Mouse (Mus musculus): Measurements from ENCODE around the gene Iqgap1. TPM values are rescaled to one million over a fixed set of nuclear protein-coding genes. Genes with fewer than 3 reads are reported as not detected.

Gene Iqgap1
- polyA plus RNA-seq, 1 experiment from 2014 or later = 17.5 TPM

DNA sequence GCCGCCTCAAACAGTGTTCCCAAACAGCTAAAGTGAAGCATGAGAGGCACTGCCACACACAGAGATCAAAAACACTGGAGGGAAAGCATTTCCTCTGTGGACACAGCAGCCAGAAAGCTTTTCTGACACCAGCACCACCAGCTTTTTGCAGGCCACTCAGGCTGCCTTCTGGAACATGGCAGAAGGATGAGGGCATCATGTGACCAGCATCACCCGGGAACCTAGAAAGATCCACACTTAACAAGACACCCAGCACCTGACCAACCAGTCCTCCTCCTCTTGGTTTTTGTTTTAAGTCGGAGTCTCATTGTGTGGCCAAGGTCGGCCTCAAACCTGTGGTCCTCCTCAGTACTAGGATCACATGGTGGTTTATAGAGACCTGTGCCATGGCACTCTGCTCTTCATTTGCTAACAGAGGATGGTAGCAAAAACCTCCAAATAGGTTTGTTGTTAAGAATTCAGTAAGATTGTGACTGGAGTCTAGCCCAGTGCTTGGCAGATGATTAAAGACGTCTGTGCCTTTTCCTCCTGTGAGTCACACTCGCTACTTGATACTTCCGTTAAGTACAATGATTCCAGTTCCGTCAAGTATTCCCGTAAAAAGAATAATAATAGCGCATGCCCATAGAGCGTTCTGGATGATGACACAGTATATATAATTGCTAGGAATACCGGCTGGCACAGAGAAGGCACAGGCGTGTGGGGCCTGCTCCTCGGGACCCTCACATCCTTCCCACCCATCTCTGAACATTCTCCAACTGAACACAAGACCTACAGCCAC, 51.8 kb downstream of the Iqgap1 start:
- Histone ChIP-seq H3K27me3 (ENCODE audit: control insufficient read depth, insufficient read depth, low read depth, low read length) (no peaks in the 10 kb centered on the region), H3K4me2 (ENCODE audit: low read length) (no peak overlapping the region), H3K4me3 (ENCODE audit: low read depth, low read length) (no peak overlapping the region), H3K9ac (ENCODE audit: low read depth, low read length) (no peak overlapping the region), H3K36me3 (ENCODE audit: control insufficient read depth, insufficient read depth, low read length) (no peaks in the 10 kb centered on the region), H3K9me3 (replicated peaks; ENCODE audit: control insufficient read depth, low read length, poor library complexity, severe bottlenecking) (no peaks in the 10 kb centered on the region), H3K4me1 (ENCODE audit: control insufficient read depth, insufficient read depth, low read length) (no peaks in the 10 kb centered on the region), H3K27ac (ENCODE audit: low read length) (0 out of 2 replicates have a peak overlapping the region, but pooled peaks have one; percentile 24)
- 81% methylated on average over 14 of the region's 14 CpGs for WGBS
- ATAC-seq = no peak

DNA sequence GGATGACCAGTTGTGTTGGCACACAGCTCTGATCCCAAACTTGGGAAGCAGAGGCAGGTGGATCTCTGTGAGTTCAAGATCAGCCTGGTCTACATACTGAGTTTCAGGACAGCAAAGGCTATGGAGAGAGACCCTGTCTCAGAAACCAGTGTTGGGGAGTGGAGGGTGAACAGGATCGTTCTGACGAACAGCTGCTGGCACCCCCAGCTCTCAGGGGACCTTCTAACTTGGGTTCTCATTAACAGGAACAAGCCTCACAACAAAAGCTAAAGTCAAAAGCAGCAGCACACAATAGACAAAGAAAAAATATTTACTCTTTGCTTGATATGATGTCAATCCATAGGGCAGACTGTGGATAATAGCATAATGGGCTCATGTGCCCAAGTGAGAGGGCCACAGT, 55.3 kb downstream of the Iqgap1 start:
- Histone ChIP-seq H3K27me3 (ENCODE audit: control insufficient read depth, insufficient read depth, low read depth, low read length) (no peaks in the 10 kb centered on the region), H3K4me2 (ENCODE audit: low read length) (no peak overlapping the region), H3K9me3 (replicated peaks; ENCODE audit: control insufficient read depth, low read length, poor library complexity, severe bottlenecking) (no peaks in the 10 kb centered on the region), H3K4me1 (ENCODE audit: control insufficient read depth, insufficient read depth, low read length) (no peaks in the 10 kb centered on the region), H3K27ac (ENCODE audit: low read length) (no peak overlapping the region), H3K9ac (ENCODE audit: low read depth, low read length) (no peak overlapping the region), H3K36me3 (ENCODE audit: control insufficient read depth, insufficient read depth, low read length) (peaks cover 4% of the 10 kb centered on the region; the same call in 1 of the 2 replicates), H3K4me3 (ENCODE audit: low read depth, low read length) (no peak overlapping the region)
- no peak for ATAC-seq
- WGBS = 62% methylated on average over 2 of the region's 2 CpGs

DNA sequence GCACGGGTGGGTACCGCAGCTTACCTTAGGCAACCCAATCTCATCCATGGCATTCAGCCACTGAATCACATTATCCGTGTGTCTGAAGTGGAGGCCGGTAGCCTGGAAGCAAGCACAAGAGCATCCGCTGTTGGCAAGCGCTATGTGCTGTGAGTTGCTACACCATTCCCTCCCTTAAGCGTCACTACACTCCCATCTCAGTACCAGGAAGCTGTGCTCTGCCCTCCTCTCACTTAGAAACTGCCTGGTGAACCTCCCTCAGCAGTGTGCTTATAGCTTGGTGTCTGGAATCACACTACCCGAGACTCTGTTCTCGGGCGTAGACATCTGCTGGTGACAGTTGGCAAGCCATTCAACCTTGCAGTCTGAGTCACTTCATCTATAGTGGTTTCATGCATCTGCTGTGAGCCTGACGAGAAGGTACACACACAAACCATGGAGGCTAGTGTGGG, 58.9 kb downstream of the Iqgap1 start:
- Histone ChIP-seq H3K27me3 (ENCODE audit: control insufficient read depth, insufficient read depth, low read depth, low read length) (no peaks in the 10 kb centered on the region), H3K9ac (ENCODE audit: low read depth, low read length) (no peak overlapping the region), H3K9me3 (replicated peaks; ENCODE audit: control insufficient read depth, low read length, poor library complexity, severe bottlenecking) (no peaks in the 10 kb centered on the region), H3K4me2 (ENCODE audit: low read length) (no peak overlapping the region), H3K36me3 (ENCODE audit: control insufficient read depth, insufficient read depth, low read length) (peaks cover 4% of the 10 kb centered on the region; the same call in 1 of the 2 replicates), H3K27ac (ENCODE audit: low read length) (peak overlapping the region; percentile 26; the same call in 1 of the 2 replicates), H3K4me1 (ENCODE audit: control insufficient read depth, insufficient read depth, low read length) (peaks cover 7% of the 10 kb centered on the region; the same call in 1 of the 2 replicates), H3K4me3 (ENCODE audit: low read depth, low read length) (no peak overlapping the region)
- ATAC-seq = no peak
- WGBS = 79% methylated on average over 11 of the region's 11 CpGs

DNA sequence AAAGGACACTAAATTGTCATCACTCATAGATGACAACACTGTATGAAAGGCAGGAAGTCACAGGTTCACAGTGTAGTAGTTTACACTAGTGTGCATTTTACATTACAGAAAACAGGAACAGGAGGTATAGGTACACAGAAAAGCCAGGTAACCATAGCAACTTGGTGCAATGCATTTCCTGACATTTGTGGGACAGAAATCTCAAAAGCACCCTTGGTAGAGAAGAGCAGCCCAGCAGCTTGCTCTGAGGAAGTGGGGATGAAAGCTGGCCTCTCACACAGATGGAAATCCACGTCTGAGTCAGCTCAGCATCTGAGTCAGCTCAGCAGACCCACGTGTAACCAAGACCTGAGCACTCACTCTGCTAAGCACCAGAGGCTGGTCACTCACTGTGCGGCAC, 59.7 kb downstream of the Iqgap1 start:
- 57% methylated on average over 3 of the region's 3 CpGs for WGBS
- no peak for ATAC-seq
- no peak overlapping the region for H3K9ac ChIP-seq (ENCODE audit: low read depth, low read length)

DNA sequence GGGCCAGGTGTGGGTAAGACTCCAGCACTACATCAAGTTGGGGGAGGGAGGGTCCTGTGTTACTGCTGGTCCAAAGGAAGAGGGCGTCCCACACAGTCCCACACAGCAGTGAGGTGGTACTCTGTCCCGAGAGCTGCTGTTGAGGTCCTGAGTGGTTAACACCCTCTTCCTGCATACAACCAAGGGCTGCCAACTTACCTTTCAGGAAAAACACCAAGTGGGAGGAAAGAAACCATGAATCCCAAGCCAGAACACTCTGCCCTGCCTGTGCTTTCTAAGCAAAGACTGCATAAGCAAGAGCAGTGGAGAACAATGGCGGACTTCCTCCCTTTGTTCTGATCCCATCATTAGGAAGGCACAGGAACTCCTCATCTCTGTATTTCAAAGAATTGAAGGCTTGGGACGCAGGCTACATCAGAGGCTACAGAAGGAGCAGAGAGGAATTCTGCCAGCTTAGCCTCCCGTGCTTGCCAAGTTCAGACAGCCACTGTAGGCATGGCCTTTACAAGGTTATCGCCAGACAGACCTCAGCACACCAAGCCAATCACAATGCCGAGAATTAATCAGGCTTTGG, 61.8 kb downstream of the Iqgap1 start:
- Histone ChIP-seq H3K9me3 (replicated peaks; ENCODE audit: control insufficient read depth, low read length, poor library complexity, severe bottlenecking) (no peaks in the 10 kb centered on the region), H3K9ac (ENCODE audit: low read depth, low read length) (no peak overlapping the region), H3K36me3 (ENCODE audit: control insufficient read depth, insufficient read depth, low read length) (peaks cover 4% of the 10 kb centered on the region; the same call in 1 of the 2 replicates), H3K4me2 (ENCODE audit: low read length) (no peak overlapping the region; the same call in 1 of the 2 replicates), H3K4me1 (ENCODE audit: control insufficient read depth, insufficient read depth, low read length) (peaks cover 7% of the 10 kb centered on the region; the same call in 1 of the 2 replicates), H3K27me3 (ENCODE audit: control insufficient read depth, insufficient read depth, low read depth, low read length) (no peaks in the 10 kb centered on the region), H3K4me3 (ENCODE audit: low read depth, low read length) (no peak overlapping the region), H3K27ac (ENCODE audit: low read length) (peak overlapping the region; percentile 44)
- peak; percentile 43; the same call in 1 of the 2 replicates for ATAC-seq
- WGBS = 43% methylated on average over 7 of the region's 7 CpGs

More for the DNA sequence above, 59.7 kb downstream of the Iqgap1 start:
- no peak overlapping the region for H3K4me2 ChIP-seq (ENCODE audit: low read length)
- H3K27ac ChIP-seq (ENCODE audit: low read length) = no peak overlapping the region
- no peaks in the 10 kb centered on the region for H3K9me3 ChIP-seq (replicated peaks; ENCODE audit: control insufficient read depth, low read length, poor library complexity, severe bottlenecking)
- no peaks in the 10 kb centered on the region for H3K27me3 ChIP-seq (ENCODE audit: control insufficient read depth, insufficient read depth, low read depth, low read length)
- peaks cover 7% of the 10 kb centered on the region; the same call in 1 of the 2 replicates for H3K4me1 ChIP-seq (ENCODE audit: control insufficient read depth, insufficient read depth, low read length)
- H3K4me3 ChIP-seq (ENCODE audit: low read depth, low read length) = no peak overlapping the region
- H3K36me3 ChIP-seq (ENCODE audit: control insufficient read depth, insufficient read depth, low read length) = peaks cover 4% of the 10 kb centered on the region; the same call in 1 of the 2 replicates

DNA sequence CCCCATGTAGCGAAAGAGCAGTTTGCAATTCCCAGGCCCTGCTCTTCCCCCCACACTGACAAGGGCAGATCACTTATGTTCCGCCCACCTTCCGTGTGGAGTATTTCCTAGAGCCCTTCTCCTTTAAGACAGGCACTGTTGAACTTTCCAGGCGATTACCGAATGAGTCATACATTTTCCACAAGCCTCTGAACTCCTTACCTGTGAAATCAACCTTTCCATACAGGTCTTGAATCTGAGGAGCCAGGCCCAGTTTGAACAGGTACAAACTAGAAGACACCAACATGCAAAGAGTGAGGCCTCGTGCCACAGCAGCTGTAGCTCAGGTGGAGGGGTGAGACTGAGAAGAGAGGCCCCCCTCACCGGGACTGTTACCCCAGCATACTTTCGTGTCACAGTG, 63.5 kb downstream of the Iqgap1 start:
- no peak overlapping the region for H3K4me3 ChIP-seq (ENCODE audit: low read depth, low read length)
- WGBS = 86% methylated on average over 8 of the region's 8 CpGs
- H3K27me3 ChIP-seq (ENCODE audit: control insufficient read depth, insufficient read depth, low read depth, low read length) = no peaks in the 10 kb centered on the region
- H3K4me1 ChIP-seq (ENCODE audit: control insufficient read depth, insufficient read depth, low read length) = peaks cover 7% of the 10 kb centered on the region; the same call in 1 of the 2 replicates
- no peak for ATAC-seq
- H3K9me3 ChIP-seq (replicated peaks; ENCODE audit: control insufficient read depth, low read length, poor library complexity, severe bottlenecking) = no peaks in the 10 kb centered on the region
- H3K27ac ChIP-seq (ENCODE audit: low read length) = no peak overlapping the region
- peaks cover 8% of the 10 kb centered on the region; the same call in 1 of the 2 replicates for H3K36me3 ChIP-seq (ENCODE audit: control insufficient read depth, insufficient read depth, low read length)
- no peak overlapping the region for H3K4me2 ChIP-seq (ENCODE audit: low read length)
- H3K9ac ChIP-seq (ENCODE audit: low read depth, low read length) = no peak overlapping the region

DNA sequence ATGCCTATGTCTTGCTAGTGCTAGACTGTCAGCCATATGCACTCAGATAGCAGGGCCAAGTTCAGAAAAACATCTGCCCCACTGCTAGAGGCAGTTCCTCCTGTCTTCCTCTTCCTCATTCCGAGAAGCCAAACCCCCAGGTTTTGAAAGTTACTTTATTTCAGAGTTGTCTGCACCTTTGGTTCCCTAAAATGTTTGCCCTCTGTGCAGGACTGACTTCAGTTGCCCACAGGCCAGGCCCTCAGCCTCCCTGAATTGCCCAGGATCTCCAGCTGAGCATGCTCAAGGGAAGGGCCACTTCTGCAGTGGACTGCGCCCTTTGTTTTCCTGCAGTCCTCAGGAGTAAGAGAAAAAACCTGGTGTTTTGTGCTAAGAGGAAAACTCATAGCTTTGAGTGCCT, 71.7 kb downstream of the Iqgap1 start:
- no peak overlapping the region for H3K4me3 ChIP-seq (ENCODE audit: low read depth, low read length)
- no peaks in the 10 kb centered on the region for H3K9me3 ChIP-seq (replicated peaks; ENCODE audit: control insufficient read depth, low read length, poor library complexity, severe bottlenecking)
- WGBS = 80% methylated on average over 2 of the region's 2 CpGs
- H3K4me2 ChIP-seq (ENCODE audit: low read length) = no peak overlapping the region
- no peak overlapping the region for H3K9ac ChIP-seq (ENCODE audit: low read depth, low read length)
- H3K27ac ChIP-seq (ENCODE audit: low read length) = no peak overlapping the region
- H3K27me3 ChIP-seq (ENCODE audit: control insufficient read depth, insufficient read depth, low read depth, low read length) = no peaks in the 10 kb centered on the region
- H3K36me3 ChIP-seq (ENCODE audit: control insufficient read depth, insufficient read depth, low read length) = peaks cover 30% of the 10 kb centered on the region
- no peak for ATAC-seq
- no peaks in the 10 kb centered on the region for H3K4me1 ChIP-seq (ENCODE audit: control insufficient read depth, insufficient read depth, low read length)

DNA sequence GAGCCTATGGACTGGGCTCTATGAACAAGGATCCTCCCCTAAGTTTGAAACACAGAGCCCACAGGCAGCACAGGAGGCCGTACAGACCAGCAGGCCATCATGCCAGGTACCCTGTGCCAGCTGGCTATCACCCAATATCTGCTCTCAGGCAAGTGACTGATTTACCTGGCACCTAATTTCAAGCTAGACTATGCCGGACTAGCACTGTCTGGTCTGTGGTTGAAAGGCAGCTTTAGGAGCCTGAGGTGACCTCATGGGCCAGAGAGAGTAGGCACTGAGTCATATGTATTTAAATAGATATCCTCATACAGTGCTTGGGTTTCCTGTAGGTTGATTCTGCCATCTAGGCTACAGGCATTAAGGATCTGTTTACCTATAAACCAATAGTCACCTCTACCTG, 72.2 kb downstream of the Iqgap1 start:
- Histone ChIP-seq H3K9me3 (replicated peaks; ENCODE audit: control insufficient read depth, low read length, poor library complexity, severe bottlenecking) (no peaks in the 10 kb centered on the region), H3K9ac (ENCODE audit: low read depth, low read length) (no peak overlapping the region), H3K27ac (ENCODE audit: low read length) (no peak overlapping the region), H3K4me1 (ENCODE audit: control insufficient read depth, insufficient read depth, low read length) (no peaks in the 10 kb centered on the region), H3K27me3 (ENCODE audit: control insufficient read depth, insufficient read depth, low read depth, low read length) (no peaks in the 10 kb centered on the region), H3K4me3 (ENCODE audit: low read depth, low read length) (no peak overlapping the region), H3K4me2 (ENCODE audit: low read length) (no peak overlapping the region), H3K36me3 (ENCODE audit: control insufficient read depth, insufficient read depth, low read length) (peaks cover 31% of the 10 kb centered on the region)
- 73% methylated on average over 2 of the region's 2 CpGs for WGBS
- no peak for ATAC-seq

DNA sequence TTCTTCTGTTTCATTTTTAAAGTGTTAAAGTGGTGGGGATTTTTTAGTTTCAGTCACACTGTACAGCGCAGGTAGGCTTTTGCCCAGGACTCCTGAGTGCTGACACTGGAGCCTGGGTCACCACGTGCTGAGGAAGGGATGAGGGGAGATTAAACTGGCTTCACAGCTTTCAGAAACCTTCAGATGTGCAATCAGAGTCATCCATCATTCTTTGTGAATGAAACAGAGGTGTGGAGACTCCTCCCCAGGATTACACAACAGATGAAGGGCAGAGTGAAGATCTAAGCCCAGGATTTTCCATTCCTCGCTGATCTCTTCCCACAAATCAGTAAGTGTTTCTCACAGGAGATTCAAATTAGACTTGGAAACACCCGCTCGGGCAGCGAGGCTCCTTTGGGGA, 76.2 kb downstream of the Iqgap1 start:
- ATAC-seq = no peak
- Histone ChIP-seq H3K36me3 (ENCODE audit: control insufficient read depth, insufficient read depth, low read length) (peaks cover 30% of the 10 kb centered on the region), H3K9me3 (replicated peaks; ENCODE audit: control insufficient read depth, low read length, poor library complexity, severe bottlenecking) (no peaks in the 10 kb centered on the region), H3K9ac (ENCODE audit: low read depth, low read length) (no peak overlapping the region), H3K27me3 (ENCODE audit: control insufficient read depth, insufficient read depth, low read depth, low read length) (no peaks in the 10 kb centered on the region), H3K27ac (ENCODE audit: low read length) (no peak overlapping the region), H3K4me2 (ENCODE audit: low read length) (no peak overlapping the region), H3K4me3 (ENCODE audit: low read depth, low read length) (no peak overlapping the region), H3K4me1 (ENCODE audit: control insufficient read depth, insufficient read depth, low read length) (peaks cover 13% of the 10 kb centered on the region)
- WGBS = 45% methylated on average over 6 of the region's 6 CpGs
